Mouse (Mus musculus): ENCODE results near the gene Ankrd31.
"Not testable (repeated sequence)": the region's sequence is repeated elsewhere in the genome, so short reads cannot be mapped to it uniquely, and the experiment has no call there.

Gene Ankrd31

DNA sequence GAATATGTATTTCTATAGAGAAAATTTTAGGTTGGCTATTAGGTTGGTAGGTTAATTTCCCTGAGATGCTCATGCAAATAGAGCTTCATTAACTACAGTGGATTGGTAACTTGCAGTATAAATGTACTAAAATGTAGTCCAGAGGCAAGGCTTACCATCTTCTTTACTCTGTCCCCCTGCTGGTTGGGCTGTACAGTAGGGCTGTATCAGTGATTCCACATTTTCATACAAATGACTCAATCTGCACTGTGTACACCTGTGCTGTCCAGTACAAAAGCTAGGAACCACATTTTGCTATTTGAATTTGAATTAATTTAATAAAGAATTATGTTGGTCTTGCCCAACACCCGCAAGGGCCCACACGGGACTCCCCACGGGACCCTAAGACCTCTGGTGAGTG is 111.1 kb downstream of the Ankrd31 start:
- DNase-seq, result no peak

DNA sequence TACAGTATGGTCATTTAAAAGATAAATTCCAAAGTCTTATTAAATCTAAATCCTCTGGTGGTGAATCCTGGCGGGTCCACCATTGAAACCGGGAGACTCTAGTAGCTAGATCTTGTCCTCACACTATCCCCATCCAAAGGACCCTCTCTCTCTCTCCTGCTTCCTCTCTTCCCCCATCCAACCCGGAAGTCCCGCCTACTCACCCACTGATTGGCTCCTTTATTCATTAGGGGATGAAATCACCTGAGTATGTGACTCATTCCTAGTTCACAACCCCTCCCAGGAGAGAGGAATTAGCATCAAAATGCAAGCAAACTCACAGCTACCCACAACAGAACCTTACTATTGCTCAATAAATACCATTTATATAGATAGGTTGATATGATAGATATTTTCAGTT is 122.7 kb downstream of the Ankrd31 start:
- no peak for DNase-seq

DNA sequence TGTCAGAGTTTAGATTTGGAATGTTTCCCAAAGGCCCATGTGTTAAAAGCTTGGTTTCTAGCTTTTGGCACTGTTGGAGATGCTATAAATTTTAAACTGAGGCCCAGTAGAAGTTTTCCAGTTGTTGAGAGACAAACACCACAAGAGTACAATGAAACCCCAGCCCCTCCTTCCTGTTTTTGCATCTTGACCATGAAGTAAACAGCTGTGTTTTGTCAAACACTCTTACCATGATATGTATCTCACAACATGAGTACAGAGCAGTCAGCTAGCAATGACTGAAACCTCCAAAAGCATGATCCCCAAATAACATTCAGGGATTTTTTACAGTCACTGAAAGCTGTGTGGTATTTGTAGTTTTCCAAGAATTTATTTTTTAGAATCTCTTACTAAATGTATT is 126.0 kb downstream of the Ankrd31 start:
- no peak for DNase-seq

DNA sequence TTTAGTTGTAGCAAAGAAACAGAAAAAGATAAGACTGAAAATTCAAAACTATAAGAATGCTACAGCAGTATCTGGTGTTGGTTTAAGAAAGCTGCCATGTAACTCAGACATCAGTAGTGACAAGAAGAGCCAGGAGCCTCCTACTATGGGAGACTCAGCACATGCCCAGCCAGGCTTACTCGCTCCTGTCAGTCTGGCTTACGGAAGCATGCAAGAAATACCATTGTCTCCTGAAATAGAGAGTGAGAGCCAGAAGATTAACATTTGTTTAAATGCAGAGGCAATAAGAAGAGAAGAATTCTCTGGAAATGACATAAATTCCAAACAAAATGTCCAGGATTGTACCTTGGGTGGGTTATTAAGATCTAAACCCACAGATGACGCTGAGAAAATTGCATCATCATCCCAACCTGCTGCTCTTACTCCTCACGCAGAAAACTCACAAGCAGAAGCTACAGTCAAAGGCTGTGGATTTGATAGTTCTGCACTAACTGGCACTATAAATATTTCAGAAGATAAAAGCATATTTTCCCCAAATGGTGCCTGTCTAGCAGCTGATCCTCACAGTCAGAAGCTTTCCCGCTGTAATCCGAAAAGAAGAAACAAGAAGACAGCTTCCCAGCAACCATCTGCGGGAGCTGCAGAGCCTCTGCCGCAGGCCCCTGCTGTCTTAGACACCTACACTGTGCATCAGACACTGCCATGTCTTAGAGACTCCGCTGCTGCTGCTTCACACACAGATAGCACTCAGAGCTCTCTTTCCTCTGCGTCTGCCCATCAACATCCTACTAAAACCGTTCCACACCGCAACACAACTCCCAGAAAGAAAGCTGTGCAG is 130.4 kb downstream of the Ankrd31 start:
- DNase-seq, result no peak

DNA sequence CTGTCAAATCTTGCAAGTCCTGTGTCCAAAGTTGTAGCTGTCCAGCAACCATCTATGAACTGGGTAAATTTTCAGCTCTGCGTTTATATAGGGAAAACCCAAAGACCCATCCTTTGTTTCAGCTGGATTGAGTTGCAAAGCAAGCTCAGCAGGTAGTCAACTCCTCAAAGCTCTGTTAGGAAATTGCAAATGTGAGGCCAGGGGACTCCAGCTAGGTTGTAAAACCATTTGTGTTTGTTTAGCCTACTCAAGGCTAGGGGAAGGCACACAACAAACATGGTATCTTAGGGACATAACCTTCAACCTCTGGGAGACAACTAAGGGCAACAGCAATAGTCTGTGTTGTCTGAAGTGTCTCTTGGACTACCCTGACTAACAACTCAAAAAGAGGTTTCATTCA is 136.5 kb downstream of the Ankrd31 start:
- DNase-seq, result no peak

DNA sequence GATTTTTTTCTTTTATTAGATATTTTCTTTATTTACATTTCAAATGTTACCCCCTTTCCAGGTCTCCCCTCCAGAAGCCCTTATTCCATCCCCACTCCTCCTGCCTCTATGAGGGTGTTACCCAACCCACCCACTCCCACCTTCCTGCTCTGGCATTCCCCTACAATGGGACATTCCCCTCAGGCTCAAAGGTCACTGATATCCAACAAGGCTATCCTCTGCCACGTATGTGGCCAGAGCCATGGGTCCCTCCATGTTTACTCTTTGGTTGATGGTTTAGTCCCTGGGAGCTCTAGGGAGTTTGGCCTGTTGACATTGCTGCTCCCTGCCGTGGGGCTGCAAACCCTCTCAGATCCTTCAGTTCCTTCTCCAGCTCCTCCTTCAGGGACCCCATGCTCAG is 141.9 kb downstream of the Ankrd31 start:
- DNase-seq, result no peak

DNA sequence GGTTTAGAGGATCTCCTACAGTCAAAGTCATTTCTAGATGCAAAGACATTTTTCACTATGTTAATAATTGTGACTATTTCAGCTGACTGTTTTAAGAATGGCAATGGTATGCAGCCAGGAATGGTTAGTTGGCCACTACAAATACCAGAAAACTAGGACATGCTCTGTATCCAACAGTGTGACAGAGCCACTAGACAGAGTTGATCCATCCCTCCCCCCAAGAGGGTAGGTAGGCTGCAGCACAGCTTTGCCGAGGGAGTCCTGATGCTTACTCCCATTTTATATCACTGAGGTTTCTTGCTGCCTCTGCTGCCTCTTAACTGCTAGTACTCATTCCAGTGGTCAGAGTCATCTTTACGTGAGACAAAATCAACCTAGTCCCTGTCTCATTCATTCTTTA is 147.1 kb downstream of the Ankrd31 start:
- DNase-seq, result no peak

DNA sequence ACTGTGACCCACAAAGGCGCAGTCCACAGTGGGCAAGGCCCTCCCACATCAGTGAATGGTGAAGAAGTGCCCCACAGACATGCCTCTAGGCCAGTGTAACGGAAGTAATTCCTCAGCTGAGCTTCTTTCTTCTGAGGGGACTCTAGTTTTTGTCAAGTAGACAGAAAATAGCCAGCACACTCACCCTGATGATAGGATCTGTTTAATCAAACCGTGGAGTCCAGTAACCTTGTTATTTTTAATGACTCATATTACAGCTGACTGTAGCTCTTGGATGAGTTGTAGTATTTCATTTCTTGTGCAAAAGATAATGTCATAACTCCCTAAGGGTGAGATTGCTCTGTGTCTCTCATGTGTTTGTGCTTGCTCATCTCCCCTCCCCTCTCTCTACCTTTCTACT is 158.6 kb downstream of the Ankrd31 start:
- DNase-seq, result no peak

DNA sequence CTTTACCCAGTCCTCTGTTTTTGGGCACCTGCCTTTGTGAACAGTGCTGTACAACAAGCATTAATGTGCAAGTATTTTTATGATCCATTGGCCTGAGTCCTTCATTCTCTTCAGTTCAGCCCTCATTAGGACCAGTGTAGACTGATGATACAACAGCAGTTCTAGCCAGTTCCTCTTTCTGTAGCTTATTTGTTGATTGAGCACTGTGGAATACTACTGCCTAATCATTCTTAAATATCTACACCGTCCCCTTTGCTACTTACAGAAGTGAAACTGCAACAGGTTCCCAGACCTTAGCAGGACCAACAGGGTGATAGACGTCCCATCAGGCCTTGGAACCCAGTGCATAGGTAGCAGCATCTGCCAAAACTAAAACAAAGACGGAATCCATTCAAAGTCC is 163.1 kb downstream of the Ankrd31 start:
- DNase-seq, result no peak

DNA sequence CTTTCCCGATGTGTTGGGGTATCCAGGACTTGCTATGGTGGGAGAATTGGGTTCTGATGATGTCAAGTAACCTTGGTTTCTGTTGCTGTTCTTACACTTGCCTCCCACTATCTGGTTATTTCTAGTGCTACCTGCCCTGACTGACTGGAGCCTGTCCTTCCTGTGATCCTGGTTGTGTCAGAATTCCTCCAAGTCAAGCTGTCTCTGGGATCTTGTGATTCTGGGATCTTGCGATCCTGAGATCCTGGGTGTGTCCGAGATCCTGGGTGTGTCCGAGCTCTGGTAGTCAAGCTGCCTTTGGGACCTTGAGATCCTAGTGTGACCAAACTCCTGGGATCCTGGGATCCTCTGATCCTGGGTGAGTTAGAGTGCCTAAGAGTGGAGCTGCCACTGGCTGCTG is 175.1 kb downstream of the Ankrd31 start:
- DNase-seq, result not testable (repeated sequence)

DNA sequence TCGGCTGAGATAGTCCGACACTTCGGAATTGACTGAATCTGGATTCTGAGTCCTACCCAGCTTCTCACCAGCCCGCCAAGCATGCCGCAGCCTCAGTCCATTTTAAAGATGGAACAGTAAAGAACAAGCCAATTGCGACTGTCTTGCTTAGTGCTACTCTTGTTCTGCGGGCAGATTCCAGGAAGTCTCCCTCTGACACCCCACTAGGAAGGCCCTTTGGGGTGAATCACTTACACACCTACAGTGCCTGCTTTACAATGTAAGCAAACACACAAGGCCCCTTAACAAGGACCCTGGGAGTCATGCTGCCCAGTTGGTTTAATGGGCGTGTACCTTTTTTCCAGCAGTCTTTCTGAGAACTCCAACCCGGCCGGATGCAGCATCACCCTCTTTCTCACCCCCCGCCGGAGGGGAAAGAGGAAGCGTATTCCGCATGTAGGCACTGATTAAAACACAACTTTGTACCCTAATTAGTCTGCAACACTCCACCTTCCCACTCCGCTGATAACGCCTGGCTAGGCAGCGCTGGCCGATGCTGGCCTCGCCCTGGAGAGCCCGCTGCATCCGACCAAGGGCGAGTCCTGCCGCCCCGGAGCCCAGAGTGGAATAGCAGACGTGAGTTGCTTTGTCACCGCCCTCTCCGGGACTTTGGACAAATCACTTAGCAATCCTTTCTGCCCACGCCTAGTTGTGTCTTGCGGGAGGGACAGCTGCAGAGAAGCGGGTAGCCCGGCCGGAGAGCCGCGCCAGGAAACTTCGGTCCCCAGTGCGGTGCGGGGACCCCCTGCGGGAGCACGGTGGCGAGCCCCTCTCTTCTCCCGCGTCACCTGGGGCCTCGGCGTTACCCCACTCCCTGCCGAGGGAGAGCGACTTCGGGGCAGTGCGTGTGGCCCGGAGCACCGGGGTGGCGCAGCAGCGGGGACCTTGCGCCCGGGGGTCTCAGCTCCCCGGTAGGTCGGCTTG is 176.2 kb downstream of the Ankrd31 start, which contains the start of gene Gcnt4:
Gcnt4 (plus strand) TSS at position 691 of the 963 bp plus-strand sequence.
- DNase-seq, result peak; percentile 19 to 22

DNA sequence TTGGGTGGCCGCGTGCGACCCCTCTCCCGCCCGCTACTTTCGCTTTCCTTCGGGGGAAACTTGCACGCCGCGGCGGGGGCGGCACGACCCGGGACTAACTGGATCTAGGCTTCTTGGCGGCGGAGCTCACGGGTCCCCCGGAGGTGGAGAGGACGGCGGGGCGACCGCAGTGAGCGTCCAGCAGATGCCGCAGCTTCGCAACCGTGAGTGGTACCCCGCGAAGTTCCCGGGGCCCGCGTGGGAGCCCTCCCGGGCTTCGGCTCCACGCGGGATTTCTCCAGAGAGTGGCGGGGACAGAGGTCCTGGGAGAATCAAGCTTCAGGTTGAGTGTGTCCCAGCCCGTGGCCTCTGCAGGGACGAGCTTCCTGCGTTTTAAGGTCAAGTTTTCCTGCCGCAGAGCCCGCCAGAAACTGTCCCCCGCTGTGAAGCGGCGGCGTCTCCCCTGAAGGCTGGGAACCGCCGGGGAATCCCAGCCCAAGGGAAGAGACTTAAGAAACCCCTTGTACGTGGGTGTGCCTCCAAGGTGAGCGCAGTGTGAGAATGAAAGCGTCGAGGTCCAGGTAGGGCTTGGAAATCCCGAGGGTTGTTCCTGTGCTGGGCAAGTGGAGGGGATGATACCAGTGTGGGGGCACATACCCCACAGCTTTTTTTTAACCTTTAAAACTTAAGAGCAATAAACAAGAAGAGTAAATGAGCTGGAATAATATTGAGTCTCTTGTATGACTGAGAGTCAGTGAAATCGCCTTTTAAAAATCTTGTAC is 177.1 kb downstream of the Ankrd31 start:
- DNase-seq, result peak in 1 of 2 experiments; percentile 9

DNA sequence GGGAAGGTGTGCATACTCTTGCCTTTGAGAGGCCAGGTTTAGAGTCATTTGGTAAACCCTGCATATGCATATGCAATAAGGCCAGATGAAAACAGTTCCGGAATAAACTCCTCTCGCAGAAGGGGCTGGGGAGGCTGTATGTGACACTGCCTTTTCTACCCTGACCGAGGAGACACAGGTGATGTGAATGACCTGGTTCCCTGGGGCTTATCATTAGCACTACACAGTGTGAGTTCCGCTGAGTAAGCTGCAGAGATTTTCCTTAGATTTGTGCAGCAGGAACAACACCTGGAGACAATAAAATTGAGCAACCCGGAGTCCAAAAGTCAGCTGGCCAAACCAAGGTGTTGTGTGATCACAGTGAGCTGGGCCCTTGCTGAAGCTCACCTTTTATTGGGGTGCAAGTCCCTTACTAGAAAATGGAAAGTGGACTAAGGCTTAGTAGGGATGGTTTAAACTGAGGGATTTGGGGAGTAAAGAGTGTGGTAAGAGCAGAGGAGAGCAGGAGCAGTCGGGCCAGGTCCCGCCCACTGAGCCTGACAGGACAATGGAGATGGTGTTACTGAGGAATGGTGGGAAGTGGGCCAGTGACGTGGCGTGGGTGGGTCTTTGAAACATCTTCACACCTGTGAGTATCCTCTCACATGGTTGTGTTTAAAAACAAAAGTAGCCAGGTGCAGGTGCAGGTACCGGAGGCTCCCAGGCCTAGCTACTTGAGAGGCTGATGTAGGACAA is 178.1 kb downstream of the Ankrd31 start:
- DNase-seq, result no peak

DNA sequence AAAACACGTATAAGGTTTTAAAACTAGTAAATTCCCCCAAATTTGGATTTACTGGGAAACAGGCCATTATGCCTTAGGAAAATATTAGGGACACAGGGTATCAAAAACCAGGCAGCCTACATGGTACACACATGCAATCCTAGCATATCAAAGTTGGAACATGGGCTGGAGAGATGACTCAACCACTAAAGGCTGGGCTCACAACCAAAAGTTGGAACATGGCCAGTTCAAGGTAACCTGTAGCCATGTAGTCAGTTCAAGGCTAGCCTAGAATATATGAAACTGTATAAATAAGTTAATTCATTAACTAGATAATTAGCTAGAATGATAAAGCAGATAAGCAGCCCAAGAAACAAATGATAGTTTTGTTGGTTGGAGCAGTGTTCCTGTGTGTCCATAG is 179.7 kb downstream of the Ankrd31 start:
- DNase-seq, result no peak

DNA sequence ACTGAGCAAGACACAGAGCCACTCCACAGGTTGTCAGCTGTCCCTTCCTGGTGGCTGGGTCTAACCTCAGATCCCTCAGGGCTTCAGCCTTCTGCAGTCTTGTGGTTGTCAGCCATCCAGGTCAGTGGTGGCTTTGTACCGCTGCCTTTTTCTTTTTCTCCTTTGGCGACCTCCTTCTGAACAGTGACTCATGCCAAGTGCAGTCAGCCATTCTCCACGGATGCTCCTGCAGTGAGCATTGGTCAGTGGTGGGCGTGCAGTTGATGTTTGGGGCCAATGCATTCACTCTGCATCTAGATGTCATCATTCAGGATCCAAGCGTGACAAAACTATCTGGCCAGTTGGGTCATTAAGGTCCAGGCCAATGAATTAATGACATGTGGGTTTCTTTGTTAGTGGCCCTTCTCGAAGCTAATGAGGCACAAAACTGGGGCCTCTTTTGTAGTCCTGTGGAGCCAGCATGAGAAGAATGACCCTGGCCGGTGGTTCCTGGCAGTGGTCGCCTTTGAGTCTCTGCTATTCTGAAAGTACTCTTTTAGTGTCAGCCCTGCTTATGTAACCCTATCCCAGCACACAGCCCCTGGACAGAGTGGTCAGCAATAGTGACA is 180.5 kb downstream of the Ankrd31 start:
- DNase-seq, result no peak

DNA sequence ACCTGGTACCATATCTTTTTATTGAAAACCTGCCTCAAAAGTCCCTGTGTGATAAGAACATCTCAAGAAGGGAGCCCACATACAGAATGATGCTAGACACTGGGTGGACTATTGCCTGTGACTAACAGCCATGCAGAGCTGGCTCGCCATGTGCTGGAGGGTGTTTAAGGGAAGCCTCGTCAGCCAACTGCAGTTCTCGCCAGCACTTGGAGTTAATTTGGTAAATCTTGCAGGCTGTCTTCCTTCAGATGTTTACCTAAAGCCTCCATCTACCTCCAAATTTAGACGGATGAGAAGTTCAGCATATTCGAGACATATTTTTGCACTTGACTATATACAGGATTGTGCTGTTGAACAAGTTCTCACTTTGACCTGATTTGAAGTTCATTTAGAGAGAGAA is 184.7 kb downstream of the Ankrd31 start:
- no peak for DNase-seq

DNA sequence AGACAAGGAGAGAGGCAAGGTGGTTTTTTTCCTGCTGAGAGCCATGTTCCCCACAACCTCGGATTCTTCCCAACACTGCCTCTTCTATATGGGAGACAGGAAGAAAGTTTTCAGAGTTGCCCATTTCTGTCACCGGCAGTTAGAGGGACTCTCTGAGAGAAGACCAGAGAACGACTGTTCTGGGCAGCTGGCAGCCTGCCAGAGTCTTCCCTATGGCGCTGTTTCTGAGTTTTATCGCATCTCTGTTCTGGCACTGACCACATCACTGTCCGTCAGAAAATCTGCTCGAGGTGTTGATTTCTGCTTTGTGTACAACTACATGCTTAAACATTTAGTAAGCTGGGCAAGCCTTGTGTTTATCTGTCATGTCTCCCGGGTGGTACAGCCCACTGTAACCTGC is 185.3 kb downstream of the Ankrd31 start:
- DNase-seq, result peak; percentile 30 to 33

DNA sequence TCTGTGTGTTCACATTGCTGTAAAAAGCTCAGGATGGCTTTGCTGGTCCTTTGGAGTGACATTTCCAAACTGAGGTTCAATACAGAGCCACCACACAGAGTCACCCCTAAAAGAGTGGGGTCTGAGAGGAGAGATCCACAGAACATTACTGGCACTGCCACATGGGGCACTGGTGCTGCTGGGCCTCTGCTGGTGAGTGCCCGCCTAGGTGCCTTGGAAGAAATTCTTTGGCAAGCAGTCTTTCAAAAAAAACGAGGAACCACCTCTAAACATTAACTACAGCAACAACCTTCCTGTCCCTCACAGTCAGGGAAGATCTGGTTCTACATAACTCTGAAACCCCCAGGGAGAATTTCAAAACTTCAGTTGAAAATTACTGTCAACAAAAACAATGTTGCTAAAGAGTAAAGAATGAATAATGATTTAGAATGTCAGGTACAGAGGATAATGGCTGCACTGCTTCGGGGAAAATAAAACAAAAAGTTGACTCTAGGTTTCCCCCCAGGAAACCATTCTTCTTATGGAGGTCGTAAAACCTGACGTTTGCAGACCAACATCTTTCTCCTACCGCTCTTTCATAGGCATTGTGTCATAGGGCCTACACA is 188.2 kb downstream of the Ankrd31 start:
- no peak for DNase-seq

DNA sequence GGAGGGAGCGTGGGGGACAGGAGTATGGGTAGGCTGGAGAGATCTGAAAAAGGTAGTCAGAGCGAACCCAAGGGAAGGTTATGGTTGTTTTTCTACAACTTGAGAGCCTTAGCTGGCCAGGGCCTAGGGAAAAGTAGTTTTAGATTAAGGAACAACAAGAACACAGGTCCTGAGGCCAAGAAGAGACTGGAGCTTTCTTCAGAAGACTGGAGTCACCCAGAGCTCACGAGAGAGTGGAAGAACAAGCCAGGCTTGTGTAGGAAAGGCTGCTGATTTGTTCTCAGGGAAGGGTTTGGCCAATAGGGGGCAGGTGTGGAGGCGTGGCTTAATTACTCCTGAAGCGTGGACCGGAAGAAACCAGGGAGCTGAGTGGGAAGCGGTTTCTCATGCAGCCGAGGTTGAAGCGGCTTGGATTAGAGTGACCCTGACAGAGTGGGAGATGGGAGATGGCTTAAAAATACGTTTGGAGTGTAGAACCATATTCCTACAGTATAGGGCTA is 189.0 kb downstream of the Ankrd31 start:
- DNase-seq, result no peak

DNA sequence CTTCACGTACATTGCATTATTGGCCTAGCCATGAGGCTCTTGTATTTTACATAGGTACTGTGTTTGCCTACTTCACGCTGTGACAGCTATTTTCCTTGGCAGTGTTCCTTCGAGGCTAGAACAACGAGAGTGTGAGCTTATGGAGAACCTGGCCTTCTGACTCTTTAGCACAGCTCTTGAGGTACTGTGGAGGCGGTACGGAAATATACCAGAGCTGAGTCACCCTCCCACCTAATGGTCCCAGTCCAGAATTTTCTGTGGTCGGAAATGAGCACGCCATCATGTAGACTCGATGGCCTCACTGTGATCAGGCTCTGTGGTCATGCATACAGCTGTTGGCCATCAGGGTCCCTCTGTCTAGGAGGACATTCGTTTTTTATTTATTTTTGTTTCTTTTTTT is 191.6 kb downstream of the Ankrd31 start:
- no peak for DNase-seq

DNA sequence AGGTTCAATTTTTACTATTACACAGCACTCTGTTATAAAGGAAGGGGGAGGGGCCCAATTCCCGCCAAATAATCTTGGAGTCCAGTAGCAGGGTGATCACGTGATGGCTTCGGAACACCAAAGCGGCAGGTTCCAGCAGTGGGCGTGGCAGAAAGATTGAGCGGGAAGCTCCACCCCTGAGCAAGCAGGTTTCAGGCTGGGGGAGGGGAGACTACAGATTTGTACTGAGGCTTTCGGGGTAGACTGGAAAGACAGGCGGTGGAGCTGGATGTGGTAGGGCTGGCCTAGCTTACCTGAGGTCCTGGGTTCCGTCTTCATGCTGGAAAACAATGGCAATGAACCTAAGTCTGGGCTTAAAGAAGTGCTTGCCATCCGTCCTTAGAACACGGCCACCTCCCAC is 193.4 kb downstream of the Ankrd31 start:
- DNase-seq, result not testable (repeated sequence)
